Mouse (Mus musculus): ENCODE results near the gene Mcf2l.

- no peak for TF ChIP-seq CTCF (IDR thresholded peaks at IDR 0.05; ENCODE audit: low read depth)
- TF ChIP-seq EP300 (IDR thresholded peaks at IDR 0.05; ENCODE audit: low read depth) = no peak
Measured at GRCm38 (mm10) chr8:12947604-12948573, 74.3 kb downstream of the Mcf2l start.
